Mouse (Mus musculus) spleen, adult 10 weeks (tissue): ENCODE data around the gene Mmp3. TPM values are rescaled to one million over a fixed set of nuclear protein-coding genes. Genes with fewer than 3 reads are reported as not detected.

Source experiments
- polyA plus RNA-seq: library from polyadenylated mRNA; stranded (reverse); fragments of 350-450 nt; fragmentation: Illumina TruSeq; extraction: RNeasy Lipid Tissue Mini Kit (QIAGEN cat#74804); gene quantifications from one replicate; pipeline ENCODE4 v1.2.3, GENCODE M21; 2015; ENCODE audit warnings: low replicate concordance; ENCODE audit not compliant: insufficient read depth

Gene Mmp3
- 3.3 TPM for polyA plus RNA-seq

DNA sequence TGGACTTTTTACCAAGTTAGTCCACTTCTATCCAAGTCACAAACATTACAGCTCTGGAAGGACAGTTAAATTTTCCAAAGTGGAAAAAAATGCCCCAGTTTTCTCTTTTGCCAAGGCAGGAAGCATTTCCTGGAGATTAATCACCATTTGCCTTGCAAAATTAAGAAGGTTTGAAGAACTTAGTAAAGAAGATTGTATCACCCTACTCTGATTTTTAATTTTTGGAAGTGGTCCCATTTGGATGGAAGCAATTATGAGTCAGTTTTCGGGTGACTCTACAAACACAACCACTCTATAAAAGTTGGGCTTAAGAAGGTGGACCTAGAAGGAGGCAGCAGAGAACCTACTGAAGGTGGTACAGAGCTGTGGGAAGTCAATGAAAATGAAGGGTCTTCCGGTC, at the start of gene Mmp3:
Mmp3 (plus strand) TSS at position 301 of the 400 bp plus-strand sequence.

DNA sequence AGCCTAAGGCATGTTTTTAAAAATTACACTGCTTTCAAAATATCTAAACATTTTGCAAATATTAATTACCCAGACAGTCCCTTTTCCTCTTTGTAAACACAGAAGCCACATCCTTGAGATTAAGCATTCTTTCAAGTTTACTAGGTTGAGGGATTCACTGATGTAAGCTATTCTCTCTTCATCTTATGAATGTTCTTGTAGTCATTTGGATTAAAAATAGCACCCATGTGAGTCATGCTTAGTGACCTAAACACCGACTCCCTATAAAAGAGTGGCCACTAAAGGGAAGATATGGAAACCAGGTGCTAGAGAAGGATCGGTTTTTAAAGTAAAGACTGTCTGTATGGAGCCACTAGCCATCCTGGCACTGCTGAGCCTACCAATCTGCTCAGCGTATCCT, 56.4 kb downstream of the Mmp3 start, which contains the start of gene Mmp10:
Mmp10 (plus strand) TSS at position 302 of the 400 bp plus-strand sequence.

Other genes with a start within 250 kb of the Mmp3 start
- 0.55 TPM for gene Mmp13, start 173.3 kb upstream of the Mmp3 start, polyA plus RNA-seq
- gene Mmp12, start 101.4 kb upstream of the Mmp3 start, polyA plus RNA-seq, result 13.1 TPM
- gene Mmp1b, start 57.8 kb upstream of the Mmp3 start, polyA plus RNA-seq, result not detected
- gene Mmp10, start 56.5 kb downstream of the Mmp3 start, polyA plus RNA-seq, result not detected
- 6.8 TPM for gene Mmp8, start 112.6 kb downstream of the Mmp3 start, polyA plus RNA-seq
- gene Mmp27, start 125.6 kb downstream of the Mmp3 start, polyA plus RNA-seq, result 0.69 TPM
- not detected for gene Mmp20, start 182.4 kb downstream of the Mmp3 start, polyA plus RNA-seq
- gene Mmp7, start 246.3 kb downstream of the Mmp3 start, polyA plus RNA-seq, result 0.30 TPM